Mouse (Mus musculus) kidney, embryonic 16.5 days (tissue): ENCODE data around the gene Fuk. TPM values are rescaled to one million over a fixed set of nuclear protein-coding genes. Genes with fewer than 3 reads are reported as not detected.
"Not testable (repeated sequence)": the region's sequence is repeated elsewhere in the genome, so short reads cannot be mapped to it uniquely, and the experiment has no call there.

Source experiments
- ATAC-seq: fragments of 200-750 bp; cut with Nextera tagmentation; 2 replicates; pipeline ENCODE4 v1.8.0; 2017; ENCODE audit warnings: moderate TSS enrichment; ENCODE audit not compliant: low FRiP score, low TSS enrichment
- H3K27ac ChIP-seq: fragments of 300-500 bp; sonication (generic); 2 replicates; pipeline ENCODE4 v1.5.1; 2014; ENCODE audit warnings: low read length
- H3K27me3 ChIP-seq: fragments of 300-500 bp; sonication (generic); 2 replicates; pipeline ENCODE4 v1.6.1; 2014; ENCODE audit warnings: low read length, control low read depth, mixed read lengths; ENCODE audit not compliant: insufficient read depth
- H3K36me3 ChIP-seq: fragments of 300-500 bp; sonication (generic); 2 replicates; pipeline ENCODE4 v1.6.1; 2014; ENCODE audit warnings: low read length, control low read depth, mixed read lengths; ENCODE audit not compliant: insufficient read depth
- H3K4me1 ChIP-seq: fragments of 300-500 bp; sonication (generic); 2 replicates; pipeline ENCODE4 v1.6.1; 2014; ENCODE audit warnings: low read length, control low read depth, mixed read lengths; ENCODE audit not compliant: insufficient read depth
- H3K4me2 ChIP-seq: fragments of 300-500 bp; sonication (generic); replicated peaks from 2 replicates; pipeline ENCODE4 v1.6.1; 2014; ENCODE audit warnings: low read depth, low read length
- H3K4me3 ChIP-seq: fragments of 300-500 bp; sonication (generic); 2 replicates; pipeline ENCODE4 v1.5.1; 2014; ENCODE audit warnings: mild to moderate bottlenecking, low read length
- H3K9ac ChIP-seq: fragments of 300-500 bp; sonication (generic); replicated peaks from 2 replicates; pipeline ENCODE4 v1.6.1; 2014; ENCODE audit warnings: low read length
- H3K9me3 ChIP-seq: fragments of 300-500 bp; sonication (generic); 2 replicates; pipeline ENCODE4 v1.6.1; 2016; ENCODE audit warnings: low read length, control low read depth
- WGBS: fragments of 180-500 bp; shearing (Covaris S2); extraction: QIAGEN DNeasy Blood & Tissue Kit; methylation state at CpG from one replicate; pipeline ENCODE4 v1.1.7; 2014; 5-methylcytosine and 5-hydroxymethylcytosine counted together
- polyA plus RNA-seq: library from polyadenylated mRNA; unstranded; fragments of >200 nt; fragmentation: Nextera tagmentation; extraction: Ambion mirVana; gene quantifications from 2 replicates; pipeline ENCODE4 v1.2.1, GENCODE M21; 2015

Fuk gene
- polyA plus RNA-seq, 1 experiment from 2014 or later = 14.8 TPM

- Histone ChIP-seq H3K36me3 (no peaks in the 10 kb centered on the region), H3K4me2 (peak overlapping the region; percentile 83), H3K9ac (peak overlapping the region; percentile 87), H3K27ac (peak overlapping the region; percentile 62), H3K4me3 (peak overlapping the region; percentile 84), H3K9me3 (no peaks in the 10 kb centered on the region), H3K4me1 (peaks cover 42% of the 10 kb centered on the region), H3K27me3 (no peaks in the 10 kb centered on the region)
- peak; percentile 29 for ATAC-seq
- WGBS = under 1% methylated on average over 30 of the region's 37 CpGs
Measured at GRCm38 (mm10) chr8:110920032-110920772, 17.9 kb upstream of the Fuk start.

DNA sequence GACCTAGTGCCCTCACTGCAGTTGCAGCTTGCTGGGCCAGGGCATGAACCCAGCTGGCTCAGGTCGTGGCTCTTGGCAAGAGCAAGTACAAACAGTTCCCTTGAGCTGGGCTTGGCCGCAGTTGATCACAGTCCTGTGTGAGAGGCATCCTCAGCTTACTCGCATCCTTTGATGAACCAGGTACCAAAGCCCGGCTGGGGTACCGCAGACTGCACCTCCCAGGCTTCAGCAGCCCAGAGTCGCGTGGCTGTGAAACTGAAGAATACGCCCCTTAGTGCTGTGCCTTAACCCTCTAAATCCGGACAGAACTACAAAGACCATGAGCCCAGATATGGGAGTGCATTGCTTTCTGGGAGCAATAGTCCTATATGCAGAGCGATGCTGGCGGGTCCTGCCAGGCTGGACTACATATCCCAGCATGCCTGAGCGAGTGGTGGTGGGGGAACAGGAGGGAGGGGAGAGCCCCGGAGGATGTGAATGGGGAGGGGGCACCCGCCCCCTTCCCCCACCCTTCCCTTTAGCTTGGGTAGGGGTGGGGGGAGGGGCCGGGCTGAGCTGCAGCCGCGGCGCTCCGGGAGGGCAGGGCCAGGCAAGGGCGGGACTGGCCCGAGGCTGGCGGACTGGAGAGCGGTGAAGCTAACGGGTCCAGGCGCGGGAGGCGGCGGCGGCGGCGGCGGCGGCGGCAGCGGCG is 17.2 kb upstream of the Fuk start, which contains the start of gene St3gal2:
Gene St3gal2, plus strand, starts transcription at position 582 of the 691 bp plus-strand sequence.
- Histone ChIP-seq H3K4me1 (peaks cover 42% of the 10 kb centered on the region), H3K27me3 (no peaks in the 10 kb centered on the region), H3K4me2 (peak within 1 kb of the TSS; percentile 83), H3K36me3 (no peaks in the 10 kb centered on the region), H3K4me3 (peak within 1 kb of the TSS; percentile 84), H3K9me3 (no peaks in the 10 kb centered on the region), H3K9ac (peak within 1 kb of the TSS; percentile 87), H3K27ac (peak within 1 kb of the TSS; percentile 71)
- ATAC-seq = peak; percentile 98
- under 1% methylated on average over 32 of the region's 36 CpGs for WGBS

DNA sequence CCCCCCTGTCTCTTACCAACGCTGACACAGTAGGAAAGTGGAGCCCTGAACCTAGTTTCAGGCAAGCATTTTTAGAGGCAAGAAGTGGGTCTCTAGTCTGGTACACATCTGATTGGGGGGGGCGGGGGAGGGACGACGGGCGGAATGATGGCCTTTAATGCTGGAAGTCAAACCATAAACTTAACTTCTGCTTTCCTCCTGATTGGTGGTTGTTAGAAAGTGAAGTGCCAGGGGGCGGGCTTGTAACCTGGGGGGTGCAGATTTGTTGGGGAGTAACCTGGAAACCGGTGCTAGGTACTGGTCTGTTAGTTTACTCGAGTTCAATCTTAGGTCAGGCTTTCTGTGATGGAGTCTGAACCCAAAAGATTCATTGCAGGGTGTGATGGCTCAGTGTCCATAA is 16.2 kb upstream of the Fuk start:
- no peak for ATAC-seq
- no peaks in the 10 kb centered on the region for H3K27me3 ChIP-seq
- no peak overlapping the region for H3K9ac ChIP-seq
- 27% methylated on average over 8 of the region's 8 CpGs for WGBS
- no peak overlapping the region for H3K4me2 ChIP-seq
- H3K4me3 ChIP-seq = no peak overlapping the region
- H3K9me3 ChIP-seq = no peaks in the 10 kb centered on the region
- H3K27ac ChIP-seq = peak overlapping the region; percentile 52
- no peaks in the 10 kb centered on the region for H3K36me3 ChIP-seq
- H3K4me1 ChIP-seq = peaks cover 42% of the 10 kb centered on the region

- no peak overlapping the region for H3K4me3 ChIP-seq
- no peaks in the 10 kb centered on the region for H3K27me3 ChIP-seq
- no peaks in the 10 kb centered on the region for H3K9me3 ChIP-seq
- H3K4me1 ChIP-seq = peaks cover 42% of the 10 kb centered on the region
- H3K4me2 ChIP-seq = no peak overlapping the region
- H3K36me3 ChIP-seq = no peaks in the 10 kb centered on the region
- 51% methylated on average over 11 of the region's 11 CpGs for WGBS
- no peak overlapping the region; the same call in 1 of the 2 replicates for H3K9ac ChIP-seq
- peak overlapping the region; percentile 52 for H3K27ac ChIP-seq
- ATAC-seq = no peak
Measured at GRCm38 (mm10) chr8:110918027-110918426, 15.7 kb upstream of the Fuk start.

- Histone ChIP-seq H3K4me1 (peaks cover 42% of the 10 kb centered on the region), H3K4me2 (no peak overlapping the region), H3K27me3 (no peaks in the 10 kb centered on the region), H3K27ac (peak overlapping the region; percentile 52), H3K9ac (no peak overlapping the region), H3K36me3 (no peaks in the 10 kb centered on the region), H3K4me3 (no peak overlapping the region), H3K9me3 (no peaks in the 10 kb centered on the region)
- WGBS = 25% methylated on average over 2 of the region's 2 CpGs
- ATAC-seq = peak; percentile 10; the same call in 1 of the 2 replicates
Measured at GRCm38 (mm10) chr8:110917415-110917814, 15.1 kb upstream of the Fuk start.

GRCm38 (mm10) chr8:110911576-110912570 is 9.6 kb upstream of the Fuk start:
- H3K9ac ChIP-seq = no peak overlapping the region
- H3K9me3 ChIP-seq = no peaks in the 10 kb centered on the region
- H3K27ac ChIP-seq = no peak overlapping the region
- H3K27me3 ChIP-seq = no peaks in the 10 kb centered on the region
- ATAC-seq = no peak
- no peak overlapping the region for H3K4me3 ChIP-seq
- H3K4me2 ChIP-seq = no peak overlapping the region
- no peaks in the 10 kb centered on the region for H3K4me1 ChIP-seq
- H3K36me3 ChIP-seq = no peaks in the 10 kb centered on the region
- 84% methylated on average over 15 of the region's 15 CpGs for WGBS

DNA sequence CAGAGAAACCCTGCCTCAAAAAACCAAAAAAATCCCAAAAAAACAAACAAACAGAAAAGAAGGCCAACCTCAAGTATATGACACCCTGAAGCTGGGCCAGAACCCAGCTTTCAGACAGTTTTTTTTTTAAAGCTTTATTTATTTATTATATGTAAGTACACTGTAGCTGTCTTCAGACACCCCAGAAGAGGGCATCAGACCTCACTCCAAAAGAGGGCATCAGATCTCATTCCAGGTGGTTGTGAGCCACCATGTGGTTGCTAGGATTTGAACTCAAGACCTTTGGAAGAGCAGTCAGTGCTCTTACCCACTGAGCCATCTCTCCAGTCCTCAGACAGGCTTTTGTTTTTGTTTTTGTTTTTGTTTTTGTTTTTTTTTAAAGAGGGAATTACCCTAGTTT is 7.6 kb upstream of the Fuk start:
- H3K4me3 ChIP-seq, H3K4me2 ChIP-seq, H3K36me3 ChIP-seq, H3K9ac ChIP-seq, H3K4me1 ChIP-seq, H3K27me3 ChIP-seq, H3K9me3 ChIP-seq, ATAC-seq, H3K27ac ChIP-seq: not testable (repeated sequence)

GRCm38 (mm10) chr8:110906682-110907081 is 4.4 kb upstream of the Fuk start:
- no peak overlapping the region for H3K27ac ChIP-seq
- no peak for ATAC-seq
- WGBS = 86% methylated on average over 1 of the region's 1 CpGs
- H3K4me3 ChIP-seq = no peak overlapping the region
- no peak overlapping the region for H3K4me2 ChIP-seq
- no peak overlapping the region for H3K9ac ChIP-seq
- no peaks in the 10 kb centered on the region for H3K27me3 ChIP-seq
- no peaks in the 10 kb centered on the region for H3K36me3 ChIP-seq
- H3K9me3 ChIP-seq = no peaks in the 10 kb centered on the region
- H3K4me1 ChIP-seq = peaks cover 2% of the 10 kb centered on the region; the same call in 1 of the 2 replicates

DNA sequence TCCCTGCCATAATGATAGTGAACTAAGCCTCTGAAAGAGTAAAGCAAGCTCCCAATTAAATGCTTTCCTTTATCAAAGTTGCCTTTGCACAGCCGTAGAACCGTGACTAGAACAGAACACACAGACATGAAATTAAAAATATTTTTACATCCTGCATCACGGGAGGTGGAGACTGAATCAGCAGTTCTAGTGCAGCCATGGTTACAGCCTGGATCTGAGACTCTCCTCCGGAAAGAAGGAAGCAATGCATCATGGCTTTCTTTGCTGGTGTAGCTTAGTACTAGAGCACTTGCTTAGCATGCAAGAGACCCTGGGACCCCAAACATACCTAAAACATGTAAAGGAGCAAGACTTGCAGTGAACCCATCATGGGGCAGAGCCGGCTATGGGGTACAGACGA is 3.1 kb upstream of the Fuk start:
- Histone ChIP-seq H3K27me3 (no peaks in the 10 kb centered on the region), H3K4me3 (no peak overlapping the region), H3K4me2 (no peak overlapping the region), H3K9ac (no peak overlapping the region), H3K4me1 (peaks cover 9% of the 10 kb centered on the region; the same call in 1 of the 2 replicates), H3K27ac (no peak overlapping the region), H3K36me3 (no peaks in the 10 kb centered on the region), H3K9me3 (no peaks in the 10 kb centered on the region)
- 89% methylated on average over 6 of the region's 6 CpGs for WGBS
- no peak for ATAC-seq
